Mouse (Mus musculus) midbrain, embryonic 16.5 days (tissue): ENCODE data around the gene Cd300ld2. TPM values are rescaled to one million over a fixed set of nuclear protein-coding genes. Genes with fewer than 3 reads are reported as not detected.
"Not testable (repeated sequence)": the region's sequence is repeated elsewhere in the genome, so short reads cannot be mapped to it uniquely, and the experiment has no call there.

ENCODE experiments used
- ATAC-seq: fragments of 200-750 bp; cut with Nextera tagmentation; 2 replicates; pipeline ENCODE4 v1.8.0; 2017; ENCODE audit warnings: moderate TSS enrichment
- H3K27ac ChIP-seq: fragments of 300-500 bp; sonication (generic); 2 replicates; pipeline ENCODE4 v1.5.1; 2014; ENCODE audit warnings: mild to moderate bottlenecking, low read length, mixed read lengths
- H3K27me3 ChIP-seq: fragments of 300-500 bp; sonication (generic); 2 replicates; pipeline ENCODE4 v1.6.1; 2014; ENCODE audit warnings: low read depth, low read length, mixed read lengths; ENCODE audit not compliant: control insufficient read depth, insufficient read depth
- H3K36me3 ChIP-seq: fragments of 300-500 bp; sonication (generic); 2 replicates; pipeline ENCODE4 v1.6.1; 2014; ENCODE audit warnings: mild to moderate bottlenecking, low read length, moderate library complexity, mixed read lengths; ENCODE audit not compliant: control insufficient read depth, insufficient read depth
- H3K4me1 ChIP-seq: fragments of 300-500 bp; sonication (generic); 2 replicates; pipeline ENCODE4 v1.6.1; 2014; ENCODE audit warnings: mild to moderate bottlenecking, low read length, mixed read lengths; ENCODE audit not compliant: control insufficient read depth, insufficient read depth
- H3K4me2 ChIP-seq: fragments of 300-500 bp; sonication (generic); 2 replicates; pipeline ENCODE4 v1.6.1; 2014; ENCODE audit warnings: mild to moderate bottlenecking, low read length, mixed read lengths
- H3K4me3 ChIP-seq: fragments of 300-500 bp; sonication (generic); 2 replicates; pipeline ENCODE4 v1.5.1; 2014; ENCODE audit warnings: low read depth, mild to moderate bottlenecking, low read length, moderate library complexity, mixed read lengths
- H3K9ac ChIP-seq: fragments of 300-500 bp; sonication (generic); 2 replicates; pipeline ENCODE4 v1.6.1; 2014; ENCODE audit warnings: low read depth, low read length, mixed read lengths
- H3K9me3 ChIP-seq: fragments of 300-500 bp; sonication (generic); replicated peaks from 2 replicates; pipeline ENCODE4 v1.6.1; 2014; ENCODE audit warnings: mild to moderate bottlenecking, low read length, mixed read lengths; ENCODE audit not compliant: control insufficient read depth, poor library complexity, severe bottlenecking
- WGBS: fragments of 180-500 bp; shearing (Covaris S2); extraction: QIAGEN DNeasy Blood & Tissue Kit; methylation state at CpG from one replicate; pipeline ENCODE4 v1.1.7; 2014; 5-methylcytosine and 5-hydroxymethylcytosine counted together
- polyA plus RNA-seq: library from polyadenylated mRNA; unstranded; fragments of >200 nt; fragmentation: Nextera tagmentation; extraction: Ambion mirVana; gene quantifications from 2 replicates; pipeline ENCODE4 v1.2.1, GENCODE M21; 2015

Gene Cd300ld2
- not detected in 2 replicates for polyA plus RNA-seq

DNA sequence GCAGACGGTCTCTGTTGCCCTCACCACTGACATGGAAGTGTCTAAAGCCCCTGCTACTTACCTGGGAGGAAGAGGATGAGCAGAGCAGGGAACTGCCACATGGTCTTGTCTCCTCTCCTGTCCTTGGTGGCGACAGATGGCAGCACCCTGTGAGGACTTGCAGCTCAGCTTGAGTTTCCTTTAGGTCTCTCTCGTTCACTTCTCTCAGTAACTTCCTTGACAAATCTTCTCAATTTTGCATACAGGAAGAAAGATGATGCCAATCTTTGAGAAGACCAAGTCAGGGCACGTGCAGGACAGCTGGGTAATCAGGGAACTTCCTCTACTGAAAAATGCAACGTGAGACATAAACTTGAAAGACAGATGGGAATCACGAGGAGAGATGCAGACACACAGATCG is at the start of gene Cd300ld2:
Gene Cd300ld2, minus strand, starts transcription at position 101 of the 400 bp plus-strand sequence.
- H3K4me2 ChIP-seq, H3K27ac ChIP-seq, ATAC-seq, H3K36me3 ChIP-seq, H3K9ac ChIP-seq, H3K27me3 ChIP-seq, H3K9me3 ChIP-seq, H3K4me3 ChIP-seq, H3K4me1 ChIP-seq: not testable (repeated sequence)
- WGBS: no CpG with 5 or more reads among the region's 7 CpGs

DNA sequence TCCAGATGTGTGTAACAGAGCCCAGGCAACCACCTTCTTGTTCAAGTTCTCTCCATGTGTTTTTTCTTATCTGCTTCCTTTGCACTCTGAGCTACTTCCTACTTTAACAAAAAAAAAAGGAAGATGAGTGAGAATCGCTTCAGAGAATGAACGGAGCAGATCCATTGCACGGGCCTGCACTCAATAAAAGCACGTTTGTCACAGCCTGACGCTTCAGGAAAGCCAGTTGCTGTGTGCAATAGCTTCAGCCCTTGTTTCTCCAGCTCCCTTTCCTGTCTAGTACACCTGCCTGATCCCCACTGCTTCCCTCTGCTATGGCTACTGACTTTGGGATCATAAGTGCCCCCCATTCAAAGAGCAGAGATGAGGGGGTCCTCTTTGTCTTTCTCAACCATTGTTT is 46.1 kb upstream of the Cd300ld2 start, which contains the start of gene Cd300e:
Gene Cd300e, minus strand, starts transcription at position 101 of the 400 bp plus-strand sequence.
- Histone ChIP-seq H3K9ac (no peak within 1 kb of the TSS), H3K27me3 (no peaks in the 10 kb centered on the region; the same call in 1 of the 2 replicates), H3K4me3 (no peak within 1 kb of the TSS), H3K27ac (no peak within 1 kb of the TSS), H3K36me3 (no peaks in the 10 kb centered on the region), H3K4me2 (no peak within 1 kb of the TSS), H3K9me3 (no peaks in the 10 kb centered on the region), H3K4me1 (no peaks in the 10 kb centered on the region)
- ATAC-seq: no peak
- 25% methylated on average over 5 of the region's 5 CpGs for WGBS

DNA sequence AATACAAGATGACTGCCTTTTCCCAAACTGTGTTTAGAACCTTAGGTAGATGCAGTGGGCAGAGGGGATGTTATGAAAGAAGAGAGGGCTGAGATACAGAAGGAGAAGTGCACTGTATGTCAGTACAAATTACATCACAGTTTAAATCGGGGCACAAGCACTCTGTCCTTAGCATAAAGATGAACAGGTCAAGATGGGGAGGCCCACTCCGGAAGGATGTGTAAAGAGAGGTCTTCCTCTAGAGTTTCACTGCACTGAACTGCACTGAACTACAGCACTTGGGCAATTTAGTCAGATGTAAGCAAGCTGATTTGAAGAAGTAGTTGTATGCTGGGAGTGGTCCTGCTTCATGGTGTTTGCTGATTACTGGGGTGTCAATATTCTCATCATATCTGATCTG is 43.8 kb upstream of the Cd300ld2 start:
- H3K4me1 ChIP-seq: no peaks in the 10 kb centered on the region

DNA sequence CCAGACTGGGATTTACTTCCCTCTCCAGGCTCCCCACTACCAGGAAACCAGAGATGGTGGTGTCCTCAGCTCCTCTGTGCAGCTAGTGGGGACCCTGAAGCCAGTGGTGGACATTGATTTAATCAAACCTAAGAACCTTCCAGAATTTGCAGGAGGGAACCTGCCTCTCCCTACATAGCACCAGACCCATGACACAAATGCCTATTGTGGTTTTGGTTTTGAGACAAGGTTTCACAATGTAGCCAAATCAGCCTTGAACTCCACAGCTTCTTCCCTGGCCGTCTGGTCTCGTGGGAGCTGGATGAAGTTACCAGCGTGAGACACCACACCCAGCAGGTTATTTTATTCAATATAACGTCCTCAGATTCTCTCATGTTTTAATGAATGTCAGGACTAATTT is 42.7 kb upstream of the Cd300ld2 start:
- H3K27ac ChIP-seq: no peak overlapping the region
- ATAC-seq: no peak
- H3K36me3 ChIP-seq: no peaks in the 10 kb centered on the region
- no peaks in the 10 kb centered on the region; the same call in 1 of the 2 replicates for H3K27me3 ChIP-seq
- no peak overlapping the region for H3K9ac ChIP-seq
- H3K4me3 ChIP-seq: no peak overlapping the region
- H3K9me3 ChIP-seq: no peaks in the 10 kb centered on the region
- no peaks in the 10 kb centered on the region for H3K4me1 ChIP-seq
- H3K4me2 ChIP-seq: no peak overlapping the region
- WGBS: 67% methylated on average over 4 of the region's 4 CpGs

More for the DNA sequence above, 43.8 kb upstream of the Cd300ld2 start:
- Histone ChIP-seq H3K27ac (no peak overlapping the region), H3K27me3 (no peaks in the 10 kb centered on the region; the same call in 1 of the 2 replicates), H3K4me3 (no peak overlapping the region), H3K36me3 (no peaks in the 10 kb centered on the region), H3K9ac (no peak overlapping the region), H3K4me2 (no peak overlapping the region), H3K9me3 (no peaks in the 10 kb centered on the region)
- ATAC-seq: no peak
- 87% methylated on average over 2 of the region's 2 CpGs for WGBS

DNA sequence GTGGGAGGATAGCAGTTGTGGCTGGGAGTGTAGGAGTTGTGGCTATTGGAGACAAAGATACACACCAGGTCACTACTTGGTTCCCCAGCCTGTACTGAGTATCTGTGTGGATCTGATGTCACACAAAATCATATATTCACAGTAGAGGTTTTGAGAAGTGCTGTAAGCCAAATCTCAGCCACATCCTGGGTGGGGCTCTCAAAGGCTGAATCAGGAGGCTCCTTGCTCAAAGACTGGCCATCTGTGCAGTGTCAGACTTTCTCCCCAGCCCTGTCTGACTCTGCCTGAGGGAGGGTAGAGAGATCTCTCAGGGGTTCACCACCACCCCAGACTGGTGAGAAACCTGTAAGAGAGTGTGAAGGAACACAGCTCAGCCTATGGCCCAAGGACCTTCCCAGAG is 38.5 kb upstream of the Cd300ld2 start:
- no peak overlapping the region for H3K4me3 ChIP-seq
- no peaks in the 10 kb centered on the region; the same call in 1 of the 2 replicates for H3K27me3 ChIP-seq
- H3K36me3 ChIP-seq: no peaks in the 10 kb centered on the region
- H3K4me2 ChIP-seq: no peak overlapping the region
- H3K4me1 ChIP-seq: no peaks in the 10 kb centered on the region
- ATAC-seq: no peak
- no peak overlapping the region for H3K9ac ChIP-seq
- H3K9me3 ChIP-seq: no peaks in the 10 kb centered on the region
- no peak overlapping the region for H3K27ac ChIP-seq

DNA sequence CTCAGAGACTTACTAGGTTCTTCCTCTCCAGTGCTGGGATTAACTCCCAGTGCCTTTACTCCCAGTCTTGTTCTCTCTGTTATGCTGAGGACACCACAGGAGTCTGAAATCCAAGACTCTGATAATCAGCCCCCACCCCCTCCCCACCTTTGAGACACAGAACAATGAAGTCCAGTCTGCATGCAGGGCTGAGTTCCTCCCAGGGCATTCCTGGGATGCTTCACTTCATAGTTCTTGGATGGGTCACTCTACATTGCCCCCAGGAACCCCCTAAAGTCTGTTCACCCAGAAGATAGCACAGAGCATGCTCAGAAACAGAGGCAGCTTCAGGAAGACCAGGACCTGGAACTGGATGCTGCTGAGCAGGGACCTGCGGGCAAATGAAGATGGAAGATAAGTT is 37.0 kb upstream of the Cd300ld2 start:
- H3K27ac ChIP-seq: no peak overlapping the region
- ATAC-seq: no peak
- no peaks in the 10 kb centered on the region for H3K4me1 ChIP-seq
- WGBS: 100% methylated on average over 1 of the region's 1 CpGs
- no peak overlapping the region for H3K4me2 ChIP-seq
- no peak overlapping the region for H3K9ac ChIP-seq
- no peaks in the 10 kb centered on the region for H3K27me3 ChIP-seq
- H3K9me3 ChIP-seq: no peaks in the 10 kb centered on the region
- no peak overlapping the region for H3K4me3 ChIP-seq
- no peaks in the 10 kb centered on the region for H3K36me3 ChIP-seq

DNA sequence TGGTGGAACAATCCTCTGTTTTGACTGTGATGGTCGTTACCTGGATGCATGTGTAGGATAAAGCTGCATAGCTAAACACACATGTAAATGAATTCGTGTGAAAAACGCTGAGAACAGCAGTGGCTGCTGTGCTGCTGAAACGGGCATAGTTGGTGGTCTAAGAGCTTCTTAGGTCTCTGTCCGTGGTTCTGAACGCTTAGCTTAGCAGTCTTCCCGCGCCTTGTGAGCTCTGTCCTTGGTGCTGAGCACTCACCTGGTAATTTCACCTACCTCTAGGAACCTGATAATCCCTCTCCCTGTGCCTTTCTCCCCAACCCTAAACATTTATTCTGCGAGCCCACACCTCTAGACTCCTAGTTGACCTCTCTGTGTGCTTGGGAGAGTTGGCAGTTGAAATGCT is 36.2 kb upstream of the Cd300ld2 start:
- ATAC-seq: no peak
- Histone ChIP-seq H3K9me3 (no peaks in the 10 kb centered on the region), H3K9ac (no peak overlapping the region), H3K27me3 (no peaks in the 10 kb centered on the region), H3K4me3 (no peak overlapping the region), H3K27ac (no peak overlapping the region), H3K4me1 (no peaks in the 10 kb centered on the region), H3K4me2 (no peak overlapping the region), H3K36me3 (no peaks in the 10 kb centered on the region)
- 6% methylated on average over 9 of the region's 9 CpGs for WGBS

DNA sequence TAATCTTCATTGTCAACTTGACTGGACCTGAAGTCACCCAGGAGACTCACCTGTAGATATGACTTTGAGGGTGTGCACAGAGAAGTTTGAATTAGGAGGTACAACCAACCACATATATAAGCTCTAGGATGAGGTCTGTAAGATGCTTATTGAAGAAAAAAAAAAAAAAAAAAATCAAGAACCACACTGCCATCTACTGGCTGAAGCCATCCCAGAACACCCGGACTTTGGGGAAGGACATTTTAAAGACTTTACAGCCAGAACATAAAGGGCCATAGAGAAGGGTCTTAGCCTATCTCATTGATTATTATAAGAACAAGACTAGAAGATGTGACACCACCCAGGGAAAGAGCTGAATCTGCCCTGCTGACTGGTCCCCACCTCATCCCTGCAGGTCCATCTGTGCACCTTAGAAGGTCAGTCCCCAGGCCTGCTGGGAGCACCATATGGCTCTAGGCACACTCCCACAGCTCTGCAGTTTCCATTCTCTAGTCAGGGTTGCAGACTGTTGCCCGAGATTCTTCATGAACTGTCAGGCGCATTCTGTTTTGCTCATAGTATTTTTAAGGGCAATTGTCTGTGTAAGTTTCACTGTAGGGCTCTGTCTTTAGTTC is 33.4 kb upstream of the Cd300ld2 start:
- Histone ChIP-seq H3K4me1 (no peaks in the 10 kb centered on the region), H3K9ac (no peak overlapping the region), H3K4me2 (no peak overlapping the region), H3K36me3 (no peaks in the 10 kb centered on the region), H3K4me3 (no peak overlapping the region), H3K9me3 (no peaks in the 10 kb centered on the region), H3K27ac (no peak overlapping the region), H3K27me3 (no peaks in the 10 kb centered on the region)
- no peak for ATAC-seq
- 45% methylated on average over 3 of the region's 3 CpGs for WGBS

DNA sequence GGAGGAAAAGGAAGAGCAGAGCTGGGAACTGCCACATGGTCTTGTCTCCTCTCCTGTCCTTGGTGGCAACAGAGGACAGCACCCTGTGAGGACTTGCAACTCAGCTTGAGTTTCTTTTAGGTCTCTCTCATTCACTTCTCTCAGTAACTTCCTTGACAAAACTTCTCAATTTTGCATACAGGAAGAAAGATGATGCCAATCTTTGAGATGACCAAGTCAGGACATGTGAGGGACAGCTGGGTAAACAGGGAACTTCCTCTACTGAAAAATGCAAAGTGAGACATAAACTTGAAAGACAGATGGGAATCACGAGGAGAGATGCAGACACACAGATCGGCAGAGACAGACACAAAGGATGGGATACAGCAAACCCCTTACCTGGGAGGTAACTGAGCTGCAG is 32.3 kb upstream of the Cd300ld2 start, which contains the start of gene Cd300ld3:
Gene Cd300ld3, minus strand, starts transcription at position 151 of the 400 bp plus-strand sequence.
- Histone ChIP-seq H3K27me3 (no peaks in the 10 kb centered on the region), H3K4me2 (no peak within 1 kb of the TSS), H3K27ac (no peak within 1 kb of the TSS), H3K4me1 (no peaks in the 10 kb centered on the region), H3K36me3 (no peaks in the 10 kb centered on the region), H3K9ac (no peak within 1 kb of the TSS), H3K9me3 (no peaks in the 10 kb centered on the region), H3K4me3 (no peak within 1 kb of the TSS)
- ATAC-seq: no peak
- WGBS: 87% methylated on average over 2 of the region's 2 CpGs
